Mouse (Mus musculus) limb, embryonic 11.5 days (tissue): ENCODE data around the gene Rad17. TPM values are rescaled to one million over a fixed set of nuclear protein-coding genes. Genes with fewer than 3 reads are reported as not detected.

Experiments
- ATAC-seq: fragments of 200-750 bp; cut with Nextera tagmentation; 2 replicates; pipeline ENCODE4 v1.8.0; 2017; ENCODE audit warnings: low read depth; ENCODE audit not compliant: insufficient number of reproducible peaks, low FRiP score, low TSS enrichment
- DNase-seq: peaks from one replicate; pipeline ENCODE4 v3.0.0-alpha.2; 2015; ENCODE audit warnings: low spot score
- H3K27ac ChIP-seq: fragments of 300-500 bp; sonication (generic); replicated peaks from 2 replicates; pipeline ENCODE4 v1.5.1; 2014; ENCODE audit warnings: low read depth, mild to moderate bottlenecking, low read length
- H3K27me3 ChIP-seq: fragments of 300-500 bp; sonication (generic); 2 replicates; pipeline ENCODE4 v1.6.1; 2014; ENCODE audit warnings: mild to moderate bottlenecking, low read length, mixed read lengths; ENCODE audit not compliant: control insufficient read depth, insufficient read depth
- H3K36me3 ChIP-seq: fragments of 300-500 bp; sonication (generic); 2 replicates; pipeline ENCODE4 v1.6.1; 2014; ENCODE audit warnings: mild to moderate bottlenecking, low read length, moderate library complexity, mixed read lengths; ENCODE audit not compliant: control insufficient read depth, insufficient read depth
- H3K4me1 ChIP-seq: fragments of 300-500 bp; sonication (generic); 2 replicates; pipeline ENCODE4 v1.6.1; 2014; ENCODE audit warnings: low read length, mixed read lengths; ENCODE audit not compliant: control insufficient read depth, insufficient read depth
- H3K4me2 ChIP-seq: fragments of 300-500 bp; sonication (generic); 2 replicates; pipeline ENCODE4 v1.6.1; 2014; ENCODE audit warnings: low read depth, mild to moderate bottlenecking, moderate library complexity; ENCODE audit not compliant: severe bottlenecking
- H3K4me3 ChIP-seq: fragments of 300-500 bp; sonication (generic); 2 replicates; pipeline ENCODE4 v1.5.1; 2014; ENCODE audit warnings: low read depth, low read length
- H3K9ac ChIP-seq: fragments of 300-500 bp; sonication (generic); 2 replicates; pipeline ENCODE4 v1.6.1; 2014; ENCODE audit warnings: mild to moderate bottlenecking, low read length
- H3K9me3 ChIP-seq: fragments of 300-500 bp; sonication (generic); 2 replicates; pipeline ENCODE4 v1.6.1; 2016; ENCODE audit warnings: low read length; ENCODE audit not compliant: control insufficient read depth
- WGBS: fragments of 180-500 bp; shearing (Covaris S2); extraction: QIAGEN DNeasy Blood & Tissue Kit; methylation state at CpG from one replicate; pipeline ENCODE4 v1.1.7; 2014; 5-methylcytosine and 5-hydroxymethylcytosine counted together
- polyA plus RNA-seq: library from polyadenylated mRNA; unstranded; fragments of >200 nt; fragmentation: Nextera tagmentation; extraction: Ambion mirVana; gene quantifications from 2 replicates; pipeline ENCODE4 v1.2.1, GENCODE M21; 2014

Rad17 gene
- polyA plus RNA-seq, 1 experiment from 2014 or later = 31.2 TPM

- DNase-seq = no peak
Observed at GRCm38 (mm10) chr13:100594838-100595551, 55.9 kb downstream of the Rad17 start.

GRCm38 (mm10) chr13:100594041-100594792, 56.6 kb downstream of the Rad17 start:
- Histone ChIP-seq H3K9me3 (no peaks in the 10 kb centered on the region), H3K9ac (no peak overlapping the region), H3K36me3 (no peaks in the 10 kb centered on the region), H3K27ac (no peak overlapping the region), H3K4me2 (no peak overlapping the region), H3K4me3 (no peak overlapping the region), H3K4me1 (no peaks in the 10 kb centered on the region), H3K27me3 (no peaks in the 10 kb centered on the region)
- DNase-seq = no peak
- no peak for ATAC-seq
- WGBS = 64% methylated on average over 11 of the region's 17 CpGs

More at GRCm38 (mm10) chr13:100594838-100595551, 55.9 kb downstream of the Rad17 start:
- no peak overlapping the region for H3K4me2 ChIP-seq
- ATAC-seq = no peak
- no peak overlapping the region for H3K27ac ChIP-seq
- no peaks in the 10 kb centered on the region for H3K4me1 ChIP-seq
- no peaks in the 10 kb centered on the region for H3K36me3 ChIP-seq
- no peaks in the 10 kb centered on the region for H3K9me3 ChIP-seq
- H3K27me3 ChIP-seq = no peaks in the 10 kb centered on the region
- H3K9ac ChIP-seq = no peak overlapping the region
- 62% methylated on average over 5 of the region's 5 CpGs for WGBS
- no peak overlapping the region for H3K4me3 ChIP-seq

GRCm38 (mm10) chr13:100588646-100589045, 62.2 kb downstream of the Rad17 start:
- DNase-seq (no peak), ATAC-seq (no peak)
- Histone ChIP-seq H3K4me3 (no peak overlapping the region), H3K27me3 (no peaks in the 10 kb centered on the region), H3K9me3 (no peaks in the 10 kb centered on the region), H3K27ac (no peak overlapping the region), H3K4me1 (no peaks in the 10 kb centered on the region), H3K9ac (no peak overlapping the region), H3K4me2 (no peak overlapping the region), H3K36me3 (no peaks in the 10 kb centered on the region)
- WGBS = 89% methylated on average over 11 of the region's 12 CpGs

- 43% methylated on average over 6 of the region's 6 CpGs for WGBS
- no peak for DNase-seq
Observed at GRCm38 (mm10) chr13:100582144-100582543, 68.7 kb downstream of the Rad17 start.

GRCm38 (mm10) chr13:100581701-100582100, 69.2 kb downstream of the Rad17 start:
- Histone ChIP-seq H3K27ac (no peak overlapping the region), H3K36me3 (no peaks in the 10 kb centered on the region), H3K9ac (no peak overlapping the region), H3K4me1 (no peaks in the 10 kb centered on the region), H3K4me2 (no peak overlapping the region), H3K4me3 (no peak overlapping the region), H3K9me3 (no peaks in the 10 kb centered on the region), H3K27me3 (no peaks in the 10 kb centered on the region)
- ATAC-seq (no peak), DNase-seq (no peak)
- 34% methylated on average over 3 of the region's 3 CpGs for WGBS

More at GRCm38 (mm10) chr13:100582144-100582543, 68.7 kb downstream of the Rad17 start:
- Histone ChIP-seq H3K4me1 (no peaks in the 10 kb centered on the region), H3K27ac (no peak overlapping the region), H3K36me3 (no peaks in the 10 kb centered on the region), H3K9ac (no peak overlapping the region), H3K4me3 (no peak overlapping the region), H3K4me2 (no peak overlapping the region), H3K27me3 (no peaks in the 10 kb centered on the region), H3K9me3 (no peaks in the 10 kb centered on the region)
- no peak for ATAC-seq

- no peak overlapping the region for H3K4me3 ChIP-seq
- H3K27ac ChIP-seq = no peak overlapping the region
- DNase-seq (no peak), ATAC-seq (no peak)
- H3K9ac ChIP-seq = no peak overlapping the region
- no peaks in the 10 kb centered on the region for H3K27me3 ChIP-seq
- H3K4me1 ChIP-seq = no peaks in the 10 kb centered on the region
- no peaks in the 10 kb centered on the region for H3K9me3 ChIP-seq
- no peaks in the 10 kb centered on the region for H3K36me3 ChIP-seq
- no peak overlapping the region for H3K4me2 ChIP-seq
Observed at GRCm38 (mm10) chr13:100579951-100580350, 70.9 kb downstream of the Rad17 start.

GRCm38 (mm10) chr13:100579220-100579619, 71.6 kb downstream of the Rad17 start:
- no peaks in the 10 kb centered on the region for H3K9me3 ChIP-seq
- no peak overlapping the region for H3K27ac ChIP-seq
- H3K4me3 ChIP-seq = no peak overlapping the region
- H3K4me1 ChIP-seq = no peaks in the 10 kb centered on the region
- DNase-seq = no peak
- no peaks in the 10 kb centered on the region for H3K36me3 ChIP-seq
- ATAC-seq = no peak
- 67% methylated on average over 3 of the region's 3 CpGs for WGBS
- H3K9ac ChIP-seq = no peak overlapping the region
- no peak overlapping the region for H3K4me2 ChIP-seq
- H3K27me3 ChIP-seq = no peaks in the 10 kb centered on the region

GRCm38 (mm10) chr13:100575950-100576349, 74.9 kb downstream of the Rad17 start:
- WGBS = 76% methylated on average over 2 of the region's 2 CpGs
- Histone ChIP-seq H3K4me2 (no peak overlapping the region), H3K36me3 (no peaks in the 10 kb centered on the region), H3K27me3 (no peaks in the 10 kb centered on the region), H3K9ac (no peak overlapping the region), H3K9me3 (no peaks in the 10 kb centered on the region), H3K4me1 (no peaks in the 10 kb centered on the region), H3K4me3 (no peak overlapping the region), H3K27ac (no peak overlapping the region)
- no peak for ATAC-seq
- no peak for DNase-seq
